Mouse (Mus musculus) midbrain, embryonic 11.5 days (tissue): ENCODE results near the gene Rab11fip4. TPM values are rescaled to one million over a fixed set of nuclear protein-coding genes. Genes with fewer than 3 reads are reported as not detected.

Source experiments
- ATAC-seq: fragments of 200-750 bp; cut with Nextera tagmentation; 2 replicates; pipeline ENCODE4 v1.8.0; 2017; ENCODE audit warnings: moderate TSS enrichment, moderate library complexity; ENCODE audit not compliant: low FRiP score
- DNase-seq: peaks from one replicate; pipeline ENCODE4 v3.0.0; 2015; ENCODE audit warnings: low spot score; ENCODE audit errors: missing footprints
- H3K27ac ChIP-seq: fragments of 300-500 bp; sonication (generic); 2 replicates; pipeline ENCODE4 v1.5.1; 2014; ENCODE audit warnings: low read depth, low read length
- H3K27me3 ChIP-seq: fragments of 300-500 bp; sonication (generic); 2 replicates; pipeline ENCODE4 v1.6.1; 2014; ENCODE audit warnings: mild to moderate bottlenecking, low read length, moderate library complexity, mixed read lengths; ENCODE audit not compliant: control insufficient read depth, insufficient read depth
- H3K36me3 ChIP-seq: fragments of 300-500 bp; sonication (generic); 2 replicates; pipeline ENCODE4 v1.6.1; 2014; ENCODE audit warnings: mild to moderate bottlenecking, low read length, moderate library complexity, mixed read lengths; ENCODE audit not compliant: control insufficient read depth, insufficient read depth
- H3K4me1 ChIP-seq: fragments of 300-500 bp; sonication (generic); 2 replicates; pipeline ENCODE4 v1.6.1; 2014; ENCODE audit warnings: low read length; ENCODE audit not compliant: control insufficient read depth, insufficient read depth
- H3K4me2 ChIP-seq: fragments of 300-500 bp; sonication (generic); 2 replicates; pipeline ENCODE4 v1.6.1; 2014; ENCODE audit warnings: mild to moderate bottlenecking, moderate library complexity
- H3K4me3 ChIP-seq: fragments of 300-500 bp; sonication (generic); 2 replicates; pipeline ENCODE4 v1.5.1; 2014; ENCODE audit warnings: low read depth, low read length
- H3K9ac ChIP-seq: fragments of 300-500 bp; sonication (generic); 2 replicates; pipeline ENCODE4 v1.6.1; 2014; ENCODE audit warnings: low read length
- H3K9me3 ChIP-seq: fragments of 300-500 bp; sonication (generic); 2 replicates; pipeline ENCODE4 v1.6.1; 2016; ENCODE audit warnings: low read length; ENCODE audit not compliant: control insufficient read depth
- WGBS: fragments of 180-500 bp; shearing (Covaris S2); extraction: QIAGEN DNeasy Blood & Tissue Kit; methylation state at CpG from one replicate; pipeline ENCODE4 v1.1.7; 2014; 5-methylcytosine and 5-hydroxymethylcytosine counted together
- polyA plus RNA-seq: library from polyadenylated mRNA; unstranded; fragments of >200 nt; fragmentation: Nextera tagmentation; extraction: Ambion mirVana; gene quantifications from 2 replicates; pipeline ENCODE4 v1.2.1, GENCODE M21; 2014

The Rab11fip4 gene
- polyA plus RNA-seq, 1 experiment from 2014 or later = 14.1 TPM

- no peak for ATAC-seq
- H3K4me1 ChIP-seq = peaks cover 4% of the 10 kb centered on the region; the same call in 1 of the 2 replicates
- H3K36me3 ChIP-seq = no peaks in the 10 kb centered on the region
- DNase-seq = no peak
- WGBS = 73% methylated on average over 3 of the region's 3 CpGs
- no peaks in the 10 kb centered on the region for H3K9me3 ChIP-seq
- H3K4me2 ChIP-seq = no peak overlapping the region
- H3K4me3 ChIP-seq = no peak overlapping the region
- H3K9ac ChIP-seq = no peak overlapping the region
- H3K27me3 ChIP-seq = no peaks in the 10 kb centered on the region
- no peak overlapping the region for H3K27ac ChIP-seq
Observed at GRCm38 (mm10) chr11:79628716-79629115, 37.7 kb downstream of the Rab11fip4 start.

DNA sequence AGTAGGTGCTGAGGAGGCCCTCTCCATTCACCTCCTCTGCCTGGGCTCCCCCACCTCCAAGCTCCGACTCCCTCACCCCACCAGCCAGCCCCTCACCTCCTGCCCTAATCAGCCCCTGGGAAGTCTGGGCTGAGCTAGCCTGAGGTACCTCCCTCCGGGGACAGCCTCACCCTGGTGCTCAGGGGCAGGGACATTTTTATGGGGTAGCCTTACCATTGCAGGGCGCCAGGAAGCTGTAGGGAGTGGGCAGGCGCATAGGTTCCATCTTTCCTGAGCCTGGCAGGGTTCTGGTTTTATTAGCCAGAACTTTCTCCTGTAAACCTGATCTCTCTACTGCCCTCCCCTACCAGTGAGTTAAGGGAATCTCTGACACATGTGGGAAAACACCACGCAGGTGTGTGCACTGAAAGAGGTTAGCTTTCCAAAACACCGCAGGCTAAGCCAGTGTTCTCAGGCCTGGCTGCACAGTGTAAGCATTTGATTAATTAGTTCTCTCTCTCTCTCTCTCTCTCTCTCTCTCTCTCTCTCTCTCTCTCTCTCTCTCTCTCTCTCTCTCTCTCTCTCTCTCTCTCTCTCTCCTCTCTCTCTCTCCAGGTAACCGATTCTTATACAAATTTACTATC lies 38.9 kb downstream of the Rab11fip4 start:
- ATAC-seq = no peak
- Histone ChIP-seq H3K36me3 (no peaks in the 10 kb centered on the region), H3K4me3 (no peak overlapping the region), H3K27me3 (no peaks in the 10 kb centered on the region), H3K4me2 (no peak overlapping the region), H3K9ac (no peak overlapping the region), H3K9me3 (no peaks in the 10 kb centered on the region), H3K4me1 (peaks cover 6% of the 10 kb centered on the region), H3K27ac (no peak overlapping the region)
- DNase-seq = no peak
- WGBS = 71% methylated on average over 7 of the region's 7 CpGs

DNA sequence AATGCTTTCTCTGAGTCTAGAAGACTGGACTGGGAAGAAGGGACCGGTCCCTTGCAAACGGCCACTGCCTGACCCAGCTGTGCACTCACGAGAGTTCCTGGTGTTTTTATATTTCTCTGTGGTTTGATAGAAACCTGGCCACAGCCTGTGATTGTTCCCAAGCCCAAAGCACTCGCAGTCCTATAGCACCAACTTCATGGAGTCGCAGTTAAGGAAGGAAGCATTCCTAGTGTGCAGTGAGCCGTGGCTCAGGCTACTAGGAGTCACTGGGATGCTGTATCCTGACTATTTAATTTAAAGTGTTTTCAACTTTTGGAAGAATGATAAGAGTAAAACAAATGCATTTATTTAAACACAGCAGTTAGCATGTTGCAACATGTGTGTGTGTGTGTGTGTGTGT lies 39.5 kb downstream of the Rab11fip4 start:
- no peaks in the 10 kb centered on the region for H3K9me3 ChIP-seq
- H3K27ac ChIP-seq = no peak overlapping the region
- H3K4me2 ChIP-seq = no peak overlapping the region
- WGBS = 34% methylated on average over 6 of the region's 6 CpGs
- no peaks in the 10 kb centered on the region for H3K36me3 ChIP-seq
- ATAC-seq (no peak), DNase-seq (no peak)
- H3K4me1 ChIP-seq = peaks cover 7% of the 10 kb centered on the region
- no peak overlapping the region for H3K4me3 ChIP-seq
- no peak overlapping the region for H3K9ac ChIP-seq
- no peaks in the 10 kb centered on the region for H3K27me3 ChIP-seq

DNA sequence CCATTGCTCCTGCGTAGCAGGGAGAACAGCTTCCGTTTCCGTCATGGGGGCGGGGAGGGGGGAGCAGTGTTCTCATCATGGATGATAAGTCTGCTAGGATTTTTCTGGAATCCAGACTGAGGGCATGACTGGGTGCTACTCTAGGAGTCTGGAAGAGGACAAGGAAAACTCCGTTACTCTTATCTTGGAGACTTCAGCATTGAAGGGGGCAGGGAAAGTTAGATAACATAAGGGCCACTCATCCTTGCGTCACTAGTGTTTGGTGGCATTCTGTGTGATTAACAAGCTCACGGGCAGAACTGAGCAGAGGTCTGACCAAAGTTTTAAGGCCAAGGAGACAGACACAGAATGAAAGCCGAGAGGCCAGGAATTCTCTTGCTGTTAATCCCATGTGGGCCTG lies 42.4 kb downstream of the Rab11fip4 start:
- WGBS = 67% methylated on average over 8 of the region's 8 CpGs
- H3K9ac ChIP-seq = no peak overlapping the region
- H3K4me1 ChIP-seq = peaks cover 7% of the 10 kb centered on the region
- H3K36me3 ChIP-seq = no peaks in the 10 kb centered on the region
- H3K27me3 ChIP-seq = no peaks in the 10 kb centered on the region
- H3K27ac ChIP-seq = no peak overlapping the region
- DNase-seq = no peak
- H3K4me3 ChIP-seq = no peak overlapping the region
- no peak overlapping the region for H3K4me2 ChIP-seq
- no peak for ATAC-seq
- no peaks in the 10 kb centered on the region for H3K9me3 ChIP-seq

DNA sequence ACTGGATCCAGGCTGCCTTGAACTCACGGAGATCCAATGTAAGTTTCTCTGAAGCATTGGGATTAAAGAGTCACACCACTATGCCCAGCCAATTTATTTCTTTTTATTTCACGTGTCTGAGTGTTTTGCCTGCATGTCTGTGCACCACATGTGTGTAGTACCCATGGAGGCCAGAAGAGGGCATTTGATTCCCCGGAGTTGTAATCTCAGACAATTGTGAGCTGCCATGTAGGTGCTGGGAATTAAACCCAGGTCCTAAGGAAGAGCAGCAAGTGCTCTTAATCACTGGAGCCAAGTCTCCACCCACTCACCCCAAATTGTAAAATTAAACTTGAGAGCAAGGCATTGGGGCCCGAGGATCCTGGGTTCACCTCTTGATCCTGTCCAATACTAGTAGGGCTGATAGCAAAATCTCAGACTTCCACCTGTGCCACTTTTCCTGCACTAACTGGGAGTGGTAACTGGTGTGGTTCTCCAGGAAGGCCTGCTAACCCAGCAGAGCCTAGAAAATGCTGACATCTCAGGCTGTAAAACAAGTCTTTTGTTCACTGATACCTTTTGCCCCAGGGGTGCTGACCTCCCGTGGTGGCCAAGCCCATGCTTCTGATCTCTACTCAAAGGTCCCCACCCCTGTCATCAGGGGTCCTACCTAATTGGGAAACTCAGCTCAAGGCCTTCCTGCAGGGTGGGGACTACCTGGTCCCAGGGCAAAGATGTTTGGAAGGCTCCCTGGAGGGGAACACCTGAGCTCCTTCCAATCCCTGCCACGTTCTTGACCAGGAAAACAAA lies 44.8 kb downstream of the Rab11fip4 start:
- Histone ChIP-seq H3K27ac (no peak overlapping the region), H3K36me3 (no peaks in the 10 kb centered on the region)

GRCm38 (mm10) chr11:79636481-79636880 lies 45.5 kb downstream of the Rab11fip4 start:
- Histone ChIP-seq H3K9ac (no peak overlapping the region), H3K27me3 (no peaks in the 10 kb centered on the region), H3K4me3 (no peak overlapping the region), H3K9me3 (no peaks in the 10 kb centered on the region), H3K27ac (no peak overlapping the region), H3K4me2 (no peak overlapping the region), H3K4me1 (peaks cover 23% of the 10 kb centered on the region), H3K36me3 (no peaks in the 10 kb centered on the region)
- ATAC-seq (no peak), DNase-seq (no peak)
- 90% methylated on average over 1 of the region's 1 CpGs for WGBS

More for the DNA sequence above, 44.8 kb downstream of the Rab11fip4 start:
- no peak overlapping the region for H3K4me2 ChIP-seq
- H3K4me1 ChIP-seq = peaks cover 21% of the 10 kb centered on the region
- no peaks in the 10 kb centered on the region for H3K9me3 ChIP-seq
- ATAC-seq = no peak
- 81% methylated on average over 6 of the region's 6 CpGs for WGBS
- no peak for DNase-seq
- H3K4me3 ChIP-seq = no peak overlapping the region
- H3K9ac ChIP-seq = no peak overlapping the region
- H3K27me3 ChIP-seq = no peaks in the 10 kb centered on the region

GRCm38 (mm10) chr11:79638691-79639090 lies 47.7 kb downstream of the Rab11fip4 start:
- peaks cover 27% of the 10 kb centered on the region for H3K4me1 ChIP-seq
- no peaks in the 10 kb centered on the region for H3K27me3 ChIP-seq
- peak overlapping the region; percentile 45 for H3K9ac ChIP-seq
- no peaks in the 10 kb centered on the region for H3K9me3 ChIP-seq
- DNase-seq (no peak), ATAC-seq (0 out of 2 replicates have a peak, but pooled peaks have one; percentile 22)
- H3K27ac ChIP-seq = peak overlapping the region; percentile 68
- no peak overlapping the region for H3K4me3 ChIP-seq
- WGBS = 35% methylated on average over 5 of the region's 5 CpGs
- H3K36me3 ChIP-seq = no peaks in the 10 kb centered on the region
- H3K4me2 ChIP-seq = no peak overlapping the region

DNA sequence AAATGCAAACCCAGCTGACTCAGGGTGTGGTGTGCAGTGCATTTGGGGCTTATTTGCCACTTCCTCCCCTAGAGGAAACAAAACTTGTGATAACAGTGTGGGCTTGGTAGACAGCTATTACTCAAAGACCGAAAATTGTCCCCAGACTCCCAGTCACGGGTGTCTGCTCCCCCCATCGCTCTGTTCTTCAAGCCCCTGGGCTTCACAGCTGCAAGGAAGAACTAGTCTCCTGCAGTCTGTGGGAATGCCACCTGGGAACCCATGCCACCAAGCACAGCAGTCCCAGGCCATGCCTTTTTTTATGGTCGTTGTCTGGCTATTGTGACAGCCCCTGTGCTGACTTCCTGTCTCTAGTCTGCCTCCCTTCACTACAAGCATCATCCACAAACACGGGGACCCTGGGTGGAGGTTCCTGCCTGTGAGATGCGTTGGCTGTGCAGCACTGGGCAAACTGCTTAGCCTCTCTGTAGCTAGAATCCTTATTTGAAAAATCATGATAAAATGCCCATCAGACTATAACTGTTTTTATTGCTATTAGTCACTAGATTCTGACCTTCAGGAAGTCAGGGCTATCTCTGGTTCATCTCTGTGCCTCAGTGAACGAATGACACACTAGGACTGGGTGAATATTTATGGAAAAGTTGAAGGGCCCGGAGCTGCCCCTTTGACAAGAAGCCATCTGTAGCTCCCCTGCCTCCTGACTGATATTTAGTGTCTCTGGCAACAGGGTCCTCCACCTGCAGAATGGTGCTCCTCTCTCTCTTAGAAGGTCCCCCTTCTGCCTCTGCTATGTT lies 50.1 kb downstream of the Rab11fip4 start:
- Histone ChIP-seq H3K9me3 (no peaks in the 10 kb centered on the region), H3K4me3 (no peak overlapping the region), H3K9ac (no peak overlapping the region), H3K36me3 (no peaks in the 10 kb centered on the region), H3K27ac (no peak overlapping the region), H3K4me2 (no peak overlapping the region), H3K4me1 (peaks cover 41% of the 10 kb centered on the region), H3K27me3 (no peaks in the 10 kb centered on the region)
- WGBS = 69% methylated on average over 8 of the region's 8 CpGs
- DNase-seq = no peak
- no peak for ATAC-seq

DNA sequence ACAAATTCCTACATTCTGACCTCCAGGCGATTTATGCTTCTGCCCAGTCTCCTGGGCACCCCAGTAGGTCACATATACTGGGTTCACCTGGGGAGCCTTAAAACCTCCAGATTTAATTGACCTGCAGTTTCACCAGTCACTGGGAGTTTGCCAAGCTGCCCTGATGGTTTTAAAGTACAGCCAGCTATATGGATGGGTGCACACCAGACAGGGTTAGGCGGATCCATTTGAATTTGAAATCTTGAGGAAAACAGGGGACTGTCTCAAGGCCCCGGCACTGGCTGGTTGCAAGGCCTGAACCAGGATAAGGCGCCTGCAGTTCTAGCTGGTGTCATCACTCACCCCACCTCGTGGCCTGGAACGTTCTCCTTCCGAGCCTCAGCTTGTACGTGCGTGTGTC lies 52.7 kb downstream of the Rab11fip4 start:
- no peak overlapping the region for H3K9ac ChIP-seq
- no peak overlapping the region for H3K4me2 ChIP-seq
- H3K27ac ChIP-seq = no peak overlapping the region
- H3K4me3 ChIP-seq = no peak overlapping the region
- H3K27me3 ChIP-seq = no peaks in the 10 kb centered on the region
- no peaks in the 10 kb centered on the region for H3K36me3 ChIP-seq
- peaks cover 55% of the 10 kb centered on the region for H3K4me1 ChIP-seq
- ATAC-seq = no peak
- WGBS = 77% methylated on average over 9 of the region's 9 CpGs
- no peak for DNase-seq
- no peaks in the 10 kb centered on the region for H3K9me3 ChIP-seq
